Mouse (Mus musculus) C2C12 (cell line): ENCODE data around the gene Wwc2. TPM values are rescaled to one million over a fixed set of nuclear protein-coding genes. Genes with fewer than 3 reads are reported as not detected.

ENCODE experiments used
- H3K27me3 ChIP-seq: one replicate; pipeline ENCODE4 v1.6.1; 2011; ENCODE audit not compliant: control insufficient read depth, insufficient read depth, insufficient read length
- H3K36me3 ChIP-seq: one replicate; pipeline ENCODE4 v1.6.1; 2011; ENCODE audit not compliant: control insufficient read depth, insufficient read depth
- H3K4me3 ChIP-seq: one replicate; pipeline ENCODE4 v1.5.1; 2011; ENCODE audit warnings: mild to moderate bottlenecking, control low read depth; ENCODE audit not compliant: poor library complexity, insufficient read depth, severe bottlenecking
- H3K79me2 ChIP-seq: one replicate; pipeline ENCODE4 v1.6.1; 2011; ENCODE audit not compliant: control insufficient read depth, insufficient read depth
- H3K79me3 ChIP-seq: one replicate; pipeline ENCODE4 v1.6.1; 2011; ENCODE audit warnings: low read depth, control low read depth
- H3ac ChIP-seq: one replicate; pipeline ENCODE3; 2011; ENCODE audit warnings: low read depth; ENCODE audit not compliant: control insufficient read depth, insufficient read length
- CEBPB ChIP-seq: IDR thresholded peaks from one replicate; pipeline ENCODE4 v1.6.1; 2011; ENCODE audit warnings: low read depth, mild to moderate bottlenecking, control low read depth, moderate library complexity
- CTCF ChIP-seq: IDR thresholded peaks from one replicate; pipeline ENCODE4 v1.5.1; 2011; ENCODE audit not compliant: control insufficient read depth, insufficient read depth, insufficient read length
- FOSL1 ChIP-seq: IDR thresholded peaks from one replicate; pipeline ENCODE4 v1.8.0; 2011; ENCODE audit warnings: mild to moderate bottlenecking, low read length; ENCODE audit not compliant: poor library complexity, insufficient read depth, severe bottlenecking
- MAX ChIP-seq: IDR thresholded peaks from one replicate; pipeline ENCODE4 v1.6.1; 2011; ENCODE audit warnings: mild to moderate bottlenecking, control low read depth
- MYOD1 ChIP-seq: IDR thresholded peaks from one replicate; pipeline ENCODE4 v1.6.1; 2011; ENCODE audit warnings: low read depth; ENCODE audit not compliant: control insufficient read depth, insufficient read length
- MYOG ChIP-seq: IDR thresholded peaks from one replicate; pipeline ENCODE4 v1.6.1; 2011; ENCODE audit not compliant: control insufficient read depth, insufficient read length; ENCODE audit errors: extremely low read depth
- USF1 ChIP-seq: IDR thresholded peaks from one replicate; pipeline ENCODE4 v1.6.1; 2011; ENCODE audit warnings: low read depth, mild to moderate bottlenecking, control low read depth, moderate library complexity
- polyA plus RNA-seq: library from polyadenylated mRNA; unstranded; fragments of >200 nt; fragmentation: generic; extraction: Trizol; gene quantifications from one replicate; pipeline ENCODE4 v1.2.1, GENCODE M21; 2012; ENCODE audit warnings: missing spikeins

Wwc2 gene
- polyA plus RNA-seq, 1 experiment = 15.3 TPM

GRCm38 (mm10) chr8:48019737-48020136 is 29.0 kb upstream of the Wwc2 start:
- H3K36me3 ChIP-seq = no peaks in the 10 kb centered on the region
- no peaks in the 10 kb centered on the region for H3K27me3 ChIP-seq
- no peak for TF ChIP-seq FOSL1
- no peak for TF ChIP-seq CEBPB
- no peak for TF ChIP-seq MYOG
- no peak for TF ChIP-seq CTCF
- TF ChIP-seq MYOD1 = no peak
- no peak for TF ChIP-seq MAX
- TF ChIP-seq USF1 = no peak
- no peaks in the 10 kb centered on the region for H3K79me2 ChIP-seq
- H3ac ChIP-seq = no peak overlapping the region
- H3K79me3 ChIP-seq = no peaks in the 10 kb centered on the region
- H3K4me3 ChIP-seq = no peak overlapping the region

GRCm38 (mm10) chr8:48016538-48016937 is 25.8 kb upstream of the Wwc2 start:
- Histone ChIP-seq H3K79me2 (no peaks in the 10 kb centered on the region), H3K4me3 (no peak overlapping the region), H3ac (no peak overlapping the region), H3K36me3 (no peaks in the 10 kb centered on the region), H3K79me3 (no peaks in the 10 kb centered on the region), H3K27me3 (no peaks in the 10 kb centered on the region)
- TF ChIP-seq CEBPB (no peak), CTCF (peak; percentile 86)

- no peaks in the 10 kb centered on the region for H3K79me3 ChIP-seq
Observed at GRCm38 (mm10) chr8:48014386-48014785, 23.7 kb upstream of the Wwc2 start.

GRCm38 (mm10) chr8:48013281-48013680 is 22.6 kb upstream of the Wwc2 start:
- H3K4me3 ChIP-seq = no peak overlapping the region
- no peaks in the 10 kb centered on the region for H3K79me3 ChIP-seq
- H3K36me3 ChIP-seq = no peaks in the 10 kb centered on the region
- H3K79me2 ChIP-seq = no peaks in the 10 kb centered on the region
- no peaks in the 10 kb centered on the region for H3K27me3 ChIP-seq
- no peak overlapping the region for H3ac ChIP-seq
- no peak for TF ChIP-seq CTCF
- no peak for TF ChIP-seq CEBPB
- no peak for TF ChIP-seq FOSL1
- no peak for TF ChIP-seq MYOD1
- TF ChIP-seq MAX = no peak
- no peak for TF ChIP-seq USF1
- no peak for TF ChIP-seq MYOG

More at GRCm38 (mm10) chr8:48014386-48014785, 23.7 kb upstream of the Wwc2 start:
- Histone ChIP-seq H3K36me3 (no peaks in the 10 kb centered on the region), H3K4me3 (no peak overlapping the region), H3K27me3 (no peaks in the 10 kb centered on the region), H3K79me2 (no peaks in the 10 kb centered on the region), H3ac (no peak overlapping the region)
- no peak for TF ChIP-seq MAX
- TF ChIP-seq FOSL1 = no peak
- no peak for TF ChIP-seq MYOG
- no peak for TF ChIP-seq CEBPB
- TF ChIP-seq MYOD1 = no peak

GRCm38 (mm10) chr8:48011871-48012270 is 21.1 kb upstream of the Wwc2 start:
- TF ChIP-seq MAX (no peak), MYOD1 (no peak), CEBPB (no peak), MYOG (no peak), FOSL1 (no peak), CTCF (no peak), USF1 (no peak)
- Histone ChIP-seq H3K79me2 (no peaks in the 10 kb centered on the region), H3ac (no peak overlapping the region), H3K79me3 (no peaks in the 10 kb centered on the region), H3K27me3 (no peaks in the 10 kb centered on the region), H3K4me3 (no peak overlapping the region), H3K36me3 (no peaks in the 10 kb centered on the region)

GRCm38 (mm10) chr8:48010977-48011376 is 20.3 kb upstream of the Wwc2 start:
- Histone ChIP-seq H3K79me3 (no peaks in the 10 kb centered on the region), H3K27me3 (no peaks in the 10 kb centered on the region), H3K36me3 (no peaks in the 10 kb centered on the region), H3K79me2 (no peaks in the 10 kb centered on the region), H3ac (no peak overlapping the region), H3K4me3 (no peak overlapping the region)
- TF ChIP-seq MYOD1 = no peak
- TF ChIP-seq MYOG = no peak
- TF ChIP-seq MAX = no peak
- TF ChIP-seq USF1 = no peak
- TF ChIP-seq FOSL1 = no peak
- TF ChIP-seq CEBPB = no peak
- TF ChIP-seq CTCF = no peak
